Mouse (Mus musculus): ENCODE measurements around the gene Rubcnl. TPM values are rescaled to one million over a fixed set of nuclear protein-coding genes. Genes with fewer than 3 reads are reported as not detected.

The Rubcnl gene
- polyA plus RNA-seq, 1 experiment from 2014 or later: 0.13 TPM

Other genes with a start within 250 kb of the Rubcnl start
- gene Lrch1, start 68.2 kb upstream of the Rubcnl start, polyA plus RNA-seq (2015; fragmentation: Nextera tagmentation; extraction: Ambion mirVana): 11.4 and 12.5 TPM in 2 replicates
- not detected in 2 replicates for gene Lrrc63, start 114.9 kb downstream of the Rubcnl start, polyA plus RNA-seq (2015; fragmentation: Nextera tagmentation; extraction: Ambion mirVana)
- gene Lcp1, start 115.1 kb downstream of the Rubcnl start, polyA plus RNA-seq (2015; fragmentation: Nextera tagmentation; extraction: Ambion mirVana): 11.7 and 14.5 TPM in 2 replicates
- not detected in 2 replicates for gene Cpb2, start 226.3 kb downstream of the Rubcnl start, polyA plus RNA-seq (2015; fragmentation: Nextera tagmentation; extraction: Ambion mirVana)